Mouse (Mus musculus): Measurements from ENCODE around the gene Adam12.

DNA sequence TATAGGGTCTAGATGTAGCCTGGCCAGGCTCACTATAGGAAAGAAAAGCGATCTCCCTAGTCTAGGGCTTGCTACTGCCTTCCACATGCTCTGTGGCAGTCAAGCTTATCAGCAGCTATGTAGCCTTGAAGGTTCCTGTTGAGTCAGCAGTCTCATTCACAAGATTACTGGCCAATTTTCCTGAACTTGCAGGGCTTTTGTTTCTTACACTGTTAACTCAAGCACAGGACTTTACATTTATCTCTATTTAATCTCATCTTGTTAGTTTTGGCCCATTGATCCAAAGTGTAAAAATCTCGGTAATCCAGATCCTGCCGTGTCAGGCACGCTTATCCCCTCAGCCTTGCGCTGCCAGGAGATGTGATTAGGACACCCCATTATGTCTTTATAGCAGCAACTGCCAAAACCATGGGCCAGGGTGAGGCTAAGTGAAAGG, 103.8 kb downstream of the Adam12 start:
- TF ChIP-seq CTCF (IDR thresholded peaks at IDR 0.05) (no peak), POLR2A (IDR thresholded peaks at IDR 0.05; ENCODE audit: insufficient read depth, low read depth, low read length) (no peak), EP300 (IDR thresholded peaks at IDR 0.05; ENCODE audit: insufficient read depth, low read depth, low read length) (no peak)

Measured in heart, adult 2 months (tissue).